Mouse (Mus musculus) kidney, adult 8-10 months (tissue): ENCODE results near the gene Mark3.
A peak's percentile ranks its signal among the peaks of the same experiment; 100 is the strongest.

Experiments
- DNase-seq, 2 experiments: peaks; one replicate each; pipeline ENCODE4 v3.0.0; 2022

The Mark3 gene

DNA sequence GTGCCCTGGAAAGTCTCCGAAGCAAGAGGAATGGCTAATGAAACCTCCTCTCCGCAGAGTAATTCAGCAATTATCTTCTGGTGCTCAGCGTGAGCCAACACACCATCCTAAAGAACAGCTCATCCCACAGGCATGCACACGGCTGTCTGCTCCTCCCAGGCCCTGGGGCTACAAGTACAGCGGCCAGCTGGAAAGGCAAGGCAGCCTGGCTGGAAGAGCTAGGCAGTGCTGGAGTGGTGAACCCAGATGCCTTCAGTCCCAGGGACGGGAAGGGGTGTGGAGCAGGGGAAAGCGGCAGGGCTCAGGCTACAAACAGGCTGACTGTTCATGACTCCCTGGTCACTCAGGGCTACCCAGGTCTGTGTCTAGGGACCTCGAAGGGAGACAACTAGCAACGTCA lies 130.3 kb downstream of the Mark3 start:
- DNase-seq, result no peak

DNA sequence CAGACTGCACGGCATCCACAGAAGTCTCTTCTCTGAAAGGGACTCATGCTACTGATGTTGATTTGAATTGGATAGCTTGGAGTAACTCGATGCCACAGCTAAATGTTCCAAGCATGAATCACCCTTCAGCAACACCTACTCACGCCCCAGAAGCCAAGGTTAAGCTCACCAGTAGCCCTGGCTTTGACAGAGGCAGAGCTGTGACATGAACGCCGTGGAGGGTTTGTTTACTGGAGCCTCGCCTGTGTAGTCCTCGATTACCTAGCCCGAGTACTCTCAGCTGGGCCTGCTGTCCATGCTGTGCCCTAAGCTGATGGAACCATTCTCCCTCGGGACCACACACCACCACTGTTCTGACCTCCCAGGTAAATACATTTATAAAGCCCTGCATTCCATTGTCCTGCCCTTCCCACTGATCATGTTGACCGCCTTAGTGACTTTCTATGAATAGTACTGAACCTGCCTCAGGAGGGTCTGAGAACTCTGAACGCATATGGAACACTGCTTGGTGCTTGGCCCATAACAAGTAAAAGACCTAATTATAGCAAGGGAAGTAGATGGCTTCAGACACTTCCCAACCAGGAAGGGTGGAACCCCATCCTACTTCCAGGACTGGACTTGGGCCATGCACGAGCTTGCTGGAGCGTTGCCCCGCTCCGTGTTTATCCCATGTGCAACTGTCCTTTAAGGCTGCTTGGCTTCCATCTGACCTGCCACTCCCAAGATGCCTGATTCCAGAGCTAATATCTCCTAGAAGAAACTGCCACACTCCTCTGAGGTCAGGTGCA lies 131.1 kb downstream of the Mark3 start:
- peak; percentile 70 to 78 for DNase-seq
